Mouse (Mus musculus): ENCODE measurements around the gene Lrr1.
"Not testable (repeated sequence)": the region's sequence is repeated elsewhere in the genome, so short reads cannot be mapped to it uniquely, and the experiment has no call there.

Gene Lrr1

DNA sequence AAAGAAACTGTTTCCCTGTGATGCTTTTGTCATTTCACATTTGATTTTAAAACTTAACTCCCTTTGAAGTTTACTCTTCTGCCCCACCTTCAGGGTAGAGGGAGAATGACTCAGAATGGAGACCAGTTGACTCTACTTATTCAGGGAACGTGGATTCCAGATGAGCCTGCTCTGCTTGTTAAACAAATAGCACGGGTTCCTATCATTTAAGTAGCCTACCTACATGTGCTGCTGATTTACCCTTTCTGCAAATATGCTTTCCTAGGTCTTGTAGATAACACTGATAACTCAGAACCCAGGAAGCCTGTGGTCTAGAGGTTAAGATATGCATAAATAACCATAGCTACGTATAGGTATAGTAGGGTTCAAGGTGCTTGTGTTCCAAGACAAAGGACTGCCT is 3.7 kb upstream of the Lrr1 start:
- no peak for DNase-seq (ENCODE audit: low spot score)

DNA sequence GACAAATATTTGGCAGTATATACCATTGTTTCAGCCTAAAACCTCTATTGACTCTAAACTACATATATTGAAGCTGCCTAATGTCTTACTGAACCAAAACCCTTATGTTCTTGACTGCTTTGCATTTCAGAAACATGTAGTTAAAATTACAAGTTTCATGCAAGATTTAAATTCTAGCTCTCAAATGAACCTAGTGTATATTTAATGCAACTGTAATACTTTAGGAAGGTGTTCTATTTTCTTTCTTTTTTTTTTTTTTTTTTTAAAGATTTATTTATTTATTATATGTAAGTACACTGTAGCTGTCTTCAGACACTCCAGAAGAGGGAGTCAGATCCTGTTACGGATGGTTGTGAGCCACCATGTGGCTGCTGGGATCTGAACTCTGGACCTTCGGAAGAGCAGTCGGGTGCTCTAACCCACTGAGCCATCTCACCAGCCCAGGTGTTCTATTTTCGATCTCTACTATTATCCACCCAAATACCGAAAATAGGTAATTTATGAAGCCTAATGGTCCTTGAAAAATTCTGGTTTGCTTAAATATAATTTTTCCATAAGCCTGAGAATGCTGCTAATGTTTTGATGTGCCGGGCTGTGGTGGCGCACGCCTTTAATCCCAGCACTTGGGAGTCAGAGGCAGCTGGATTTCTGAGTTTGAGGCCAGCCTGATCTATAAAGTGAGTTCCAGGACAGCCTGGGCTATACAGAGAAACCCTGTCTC is 1.6 kb upstream of the Lrr1 start:
- not testable (repeated sequence) for DNase-seq (ENCODE audit: low spot score)

DNA sequence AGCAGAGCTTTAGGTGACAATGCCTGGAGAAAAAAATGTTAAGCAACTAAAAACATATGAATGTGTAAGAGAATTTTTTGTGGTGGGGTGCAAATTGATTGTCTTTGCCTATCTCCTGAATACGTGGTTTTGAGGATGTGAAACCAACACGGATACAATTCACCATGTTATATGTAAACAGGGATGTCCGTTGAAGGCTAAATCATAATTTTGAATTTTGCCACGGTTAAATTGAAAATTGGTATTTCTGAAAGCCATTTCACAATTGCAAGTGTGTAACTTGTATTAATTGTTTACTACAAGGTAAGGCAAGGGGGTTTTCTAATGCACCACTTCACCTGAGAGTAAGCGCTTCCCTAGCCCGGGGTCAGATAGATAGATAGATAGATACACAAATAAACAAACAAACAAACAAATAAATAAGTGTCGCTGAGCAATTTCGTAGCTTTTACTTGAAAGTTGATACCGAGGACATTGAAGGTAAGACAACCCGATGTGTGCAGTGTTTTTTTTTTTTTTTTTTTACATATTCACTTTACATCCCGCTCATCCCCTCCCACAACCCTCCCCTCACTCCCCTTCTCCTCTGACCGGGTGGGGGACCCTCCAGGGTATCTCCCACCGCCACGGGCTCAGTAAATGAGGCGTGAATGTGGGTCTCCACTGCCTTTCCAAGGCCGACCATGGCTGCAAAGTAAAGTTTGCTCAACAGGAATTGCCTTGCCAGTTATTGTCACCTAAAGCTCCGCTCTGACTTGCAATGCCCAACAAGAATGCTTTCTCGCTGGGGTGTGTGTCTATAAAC is 756 bp upstream of the Lrr1 start:
- no peak for DNase-seq (ENCODE audit: low spot score)

DNA sequence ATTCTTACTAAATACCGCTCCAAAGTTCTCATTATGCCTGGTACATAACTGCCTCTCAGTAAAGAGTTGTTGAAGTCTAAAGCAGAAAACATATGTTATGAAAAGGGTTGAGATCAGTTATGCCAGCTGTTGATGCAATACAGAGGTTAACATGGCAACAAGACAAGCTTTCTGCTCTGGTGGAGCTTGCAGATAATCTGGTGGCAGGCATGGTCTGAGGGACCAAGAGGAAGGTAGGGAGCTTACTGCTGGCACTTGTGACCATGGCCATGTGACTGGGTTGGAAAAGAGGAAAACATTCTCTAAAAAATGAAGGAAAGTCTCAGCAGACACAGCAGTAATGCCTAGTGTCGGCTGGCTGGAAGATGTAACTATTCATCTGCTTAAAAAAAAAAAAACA is 2.7 kb downstream of the Lrr1 start:
- DNase-seq (ENCODE audit: low spot score) = no peak

DNA sequence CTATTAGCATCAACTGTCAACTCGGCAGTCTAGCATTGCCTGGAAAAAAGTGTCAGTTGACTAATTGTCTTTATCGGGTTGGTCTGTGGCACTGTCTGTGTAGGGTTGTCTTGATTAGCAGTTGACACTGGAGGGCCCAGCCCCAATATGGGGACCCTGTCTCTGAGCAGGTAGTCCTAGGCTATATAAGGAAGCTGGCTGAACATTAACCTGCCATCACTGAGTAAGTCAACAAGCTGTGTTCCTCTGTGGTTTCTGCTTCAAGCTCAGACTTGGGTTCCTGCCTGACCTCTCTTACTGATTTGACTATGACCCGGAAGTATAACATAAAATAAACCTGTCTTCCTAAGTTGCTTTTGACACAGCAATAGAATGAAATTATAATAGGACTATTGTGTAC is 7.4 kb downstream of the Lrr1 start:
- DNase-seq (ENCODE audit: low spot score) = no peak

DNA sequence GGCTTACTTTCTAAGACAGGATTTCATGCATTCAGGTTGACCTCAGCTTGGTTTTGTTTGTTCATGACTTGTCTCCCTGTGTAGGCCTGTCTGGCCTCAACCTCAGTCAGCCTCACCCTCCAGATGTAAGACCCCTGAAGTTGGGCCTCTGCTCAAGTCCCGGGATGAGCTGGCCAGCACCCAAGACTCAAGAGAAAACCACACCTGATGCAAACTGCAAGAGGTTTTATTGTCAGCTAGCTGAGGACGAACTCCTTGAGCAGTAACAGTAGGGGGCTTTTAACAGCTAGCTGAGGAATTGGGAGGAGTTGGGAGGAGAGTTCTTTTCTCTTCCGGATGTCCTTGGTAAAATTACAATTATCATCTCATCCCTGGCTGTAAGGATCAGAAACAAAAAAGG is 8.9 kb downstream of the Lrr1 start:
- no peak for DNase-seq (ENCODE audit: low spot score)

DNA sequence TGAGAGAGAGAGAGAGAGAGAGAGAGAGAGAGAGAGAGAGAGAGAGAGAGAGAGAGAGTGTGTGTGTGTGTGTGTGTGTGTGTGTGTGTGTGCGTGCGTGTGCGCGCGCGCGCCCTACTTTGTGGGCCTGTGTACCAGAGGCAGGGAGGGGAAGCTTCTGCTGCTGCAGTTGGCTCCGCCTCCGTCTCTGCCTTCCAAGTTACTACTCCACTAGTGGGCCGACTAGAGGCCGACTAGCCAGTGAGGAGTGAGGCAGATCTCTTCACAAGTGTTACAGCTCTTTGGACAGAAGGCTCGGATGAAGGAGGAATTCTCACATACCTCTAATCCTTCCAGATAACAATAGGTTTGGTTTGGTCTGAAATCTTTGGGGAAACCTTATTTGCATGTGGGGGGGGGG is 10.8 kb downstream of the Lrr1 start:
- no peak for DNase-seq (ENCODE audit: low spot score)

DNA sequence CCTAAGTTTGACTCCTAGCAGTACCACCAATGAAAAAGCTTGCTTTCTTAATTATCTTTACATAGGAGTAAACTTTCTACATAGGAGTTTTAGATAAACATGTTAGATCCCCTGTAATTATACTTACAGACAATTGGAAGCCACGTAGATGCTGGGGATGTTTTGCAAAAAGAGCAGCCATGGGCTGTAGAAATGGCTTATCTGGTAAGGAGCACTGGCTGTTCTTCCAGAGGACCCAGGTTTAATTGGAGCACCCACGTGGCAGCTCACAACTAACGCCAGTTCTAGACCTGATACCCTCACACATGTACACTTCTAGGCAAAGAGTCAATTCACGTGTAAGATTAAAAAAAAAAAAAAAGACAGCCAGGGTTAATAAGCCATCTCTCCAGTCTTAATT is 13.2 kb downstream of the Lrr1 start:
- no peak for DNase-seq (ENCODE audit: low spot score)

DNA sequence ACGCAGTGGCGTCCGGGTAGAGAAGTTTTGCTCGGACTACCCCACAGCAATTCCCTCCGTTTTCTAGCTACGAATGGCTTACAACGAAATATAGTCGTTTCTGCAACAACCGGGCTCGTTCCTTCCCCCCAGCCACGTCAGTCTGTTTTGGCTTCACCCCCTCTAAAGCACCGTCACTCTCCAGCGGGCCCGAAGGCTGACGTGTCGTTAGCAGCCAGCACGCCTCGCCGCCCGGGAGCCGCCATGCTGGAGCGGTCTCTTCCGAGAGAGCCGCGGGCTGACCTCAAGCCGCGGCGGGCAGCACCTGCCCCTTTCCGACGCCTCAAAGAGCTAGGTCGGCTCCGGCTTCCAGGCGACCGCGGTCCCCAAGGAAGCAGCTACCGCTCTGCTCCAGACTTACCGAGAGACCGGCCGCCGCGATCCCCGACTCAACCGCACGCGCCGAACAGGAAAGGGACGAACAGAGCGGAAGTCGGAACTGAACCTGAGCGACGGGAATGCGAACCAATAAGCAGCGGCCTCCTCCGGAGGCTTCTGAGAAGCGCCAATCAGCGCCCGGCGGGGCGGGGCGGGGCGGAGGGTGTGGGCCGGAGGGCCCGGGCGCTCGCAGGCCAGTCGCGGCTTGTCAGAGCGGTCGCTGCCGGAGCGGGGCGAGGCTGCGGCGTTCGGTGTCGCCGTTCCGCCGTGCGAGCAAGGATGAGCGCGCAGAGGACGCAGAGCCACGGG is 15.1 kb downstream of the Lrr1 start, which contains the start of the genes Rpl36al and Mgat2:
Gene Rpl36al (minus strand): TSS at position 501 of the 726 bp plus-strand sequence.
Gene Mgat2 (plus strand): TSS at position 575 of the 726 bp plus-strand sequence.
- DNase-seq (ENCODE audit: low spot score) = peak; percentile 98

DNA sequence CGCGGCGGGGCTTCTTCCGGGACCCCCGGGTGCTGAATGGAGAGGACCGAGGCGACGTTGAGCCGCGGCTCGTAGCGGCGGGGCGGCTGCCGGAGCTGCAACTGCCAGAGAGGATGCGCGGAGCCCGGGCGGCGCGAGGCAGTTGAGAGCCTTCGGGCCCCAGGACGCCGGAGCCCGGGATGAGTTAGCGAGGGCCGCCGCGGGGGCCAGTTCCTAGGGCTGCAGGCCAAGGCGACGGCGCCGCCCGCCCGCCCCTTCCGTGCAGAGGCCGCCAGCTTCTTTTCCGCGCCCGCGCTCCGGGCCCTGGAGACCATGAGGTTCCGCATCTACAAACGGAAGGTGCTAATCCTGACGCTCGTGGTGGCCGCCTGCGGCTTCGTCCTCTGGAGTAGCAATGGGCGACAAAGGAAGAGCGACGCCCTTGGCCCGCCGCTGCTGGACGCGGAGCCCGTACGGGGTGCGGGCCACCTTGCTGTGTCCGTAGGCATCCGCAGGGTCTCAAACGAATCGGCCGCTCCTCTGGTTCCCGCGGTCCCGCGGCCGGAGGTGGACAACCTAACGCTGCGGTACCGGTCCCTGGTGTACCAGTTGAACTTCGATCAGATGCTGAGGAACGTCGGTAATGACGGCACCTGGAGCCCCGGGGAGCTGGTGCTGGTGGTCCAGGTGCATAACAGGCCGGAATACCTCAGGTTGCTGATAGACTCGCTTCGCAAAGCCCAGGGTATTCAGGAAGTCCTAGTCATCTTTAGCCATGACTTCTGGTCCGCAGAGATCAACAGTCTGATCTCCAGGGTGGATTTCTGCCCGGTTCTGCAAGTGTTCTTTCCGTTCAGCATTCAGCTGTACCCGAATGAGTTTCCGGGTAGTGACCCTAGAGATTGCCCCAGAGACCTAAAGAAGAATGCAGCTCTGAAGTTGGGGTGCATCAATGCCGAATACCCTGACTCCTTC is 16.0 kb downstream of the Lrr1 start:
- DNase-seq (ENCODE audit: low spot score) = no peak

DNA sequence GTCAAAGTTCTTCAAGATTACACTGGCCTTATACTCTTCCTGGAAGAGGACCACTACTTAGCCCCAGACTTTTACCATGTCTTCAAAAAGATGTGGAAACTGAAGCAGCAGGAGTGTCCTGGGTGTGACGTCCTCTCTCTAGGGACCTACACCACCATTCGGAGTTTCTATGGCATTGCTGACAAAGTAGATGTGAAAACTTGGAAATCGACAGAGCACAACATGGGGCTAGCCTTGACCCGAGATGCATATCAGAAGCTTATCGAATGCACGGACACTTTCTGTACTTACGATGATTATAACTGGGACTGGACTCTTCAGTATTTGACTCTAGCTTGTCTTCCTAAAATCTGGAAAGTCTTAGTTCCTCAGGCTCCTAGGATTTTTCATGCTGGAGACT is 16.8 kb downstream of the Lrr1 start:
- no peak for DNase-seq (ENCODE audit: low spot score)

DNA sequence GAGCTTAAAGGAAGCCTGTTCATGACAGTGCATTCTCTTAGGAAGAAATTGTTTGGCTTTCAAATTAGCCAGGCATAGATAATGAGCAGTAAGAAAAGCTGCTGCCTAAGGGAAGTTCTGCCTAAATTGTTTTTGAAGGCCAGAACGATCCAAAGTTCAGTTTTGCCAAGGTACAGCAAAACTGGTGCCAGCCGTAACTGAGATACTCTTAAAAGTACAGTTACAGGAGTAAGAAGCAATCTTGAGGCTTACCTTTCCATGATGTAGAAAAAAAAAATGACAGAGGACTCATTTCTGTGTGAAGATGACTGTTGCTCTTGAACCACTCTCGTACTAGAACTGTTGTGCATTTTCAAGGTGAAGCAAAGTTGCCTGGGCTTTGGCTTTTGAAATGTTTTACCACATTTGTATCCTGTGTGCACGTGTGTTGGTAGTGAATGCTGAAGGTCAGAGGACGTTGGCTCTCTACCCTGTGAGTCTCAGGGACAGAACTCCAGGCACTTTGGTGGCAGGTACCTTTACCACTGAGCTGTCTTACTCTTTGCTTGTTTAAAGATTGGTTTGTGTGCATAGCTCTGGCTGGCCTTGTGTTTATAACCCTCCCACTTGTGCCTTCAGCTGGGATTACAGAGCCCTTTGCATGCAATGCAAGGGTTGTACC is 18.3 kb downstream of the Lrr1 start:
- DNase-seq (ENCODE audit: low spot score) = no peak

DNA sequence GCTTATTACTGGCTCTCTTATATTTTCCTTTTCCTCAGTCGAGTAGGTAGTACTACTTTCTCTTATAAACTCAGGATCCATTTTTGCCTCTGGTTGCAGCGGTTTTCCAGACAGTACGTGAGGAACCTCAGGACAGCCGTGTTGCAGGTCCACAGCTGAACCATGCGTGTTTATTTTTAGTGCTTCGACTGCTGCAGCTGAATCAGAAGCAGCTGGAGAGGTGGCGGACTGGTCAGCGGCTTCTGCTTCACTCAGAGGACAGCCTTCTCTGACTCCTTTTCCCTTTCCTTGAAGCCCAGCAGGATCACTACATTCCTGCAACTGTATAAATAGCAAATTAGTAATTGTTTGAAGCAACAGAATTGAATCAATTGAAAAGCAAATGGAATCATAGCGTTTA is 21.5 kb downstream of the Lrr1 start:
- no peak for DNase-seq (ENCODE audit: low spot score)

DNA sequence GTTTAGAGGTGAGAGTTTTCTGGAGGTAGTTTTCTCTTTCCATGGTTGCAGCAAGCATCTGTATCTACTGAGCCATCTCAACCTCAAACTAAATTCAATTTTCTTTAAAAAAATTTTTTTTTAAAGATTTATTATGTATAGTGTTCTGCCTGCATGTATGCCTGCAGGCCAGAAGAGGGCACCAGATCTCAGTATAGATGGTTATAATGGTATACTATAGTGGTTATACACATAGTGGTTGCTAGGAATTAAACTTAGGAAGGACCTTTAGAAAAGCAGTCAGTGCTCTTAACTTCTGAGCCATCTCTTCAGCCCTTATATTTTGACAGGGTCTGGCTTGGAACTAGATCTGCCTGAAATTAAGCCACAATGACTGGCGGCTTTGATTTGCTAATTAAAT is 21.9 kb downstream of the Lrr1 start:
- DNase-seq (ENCODE audit: low spot score) = no peak

DNA sequence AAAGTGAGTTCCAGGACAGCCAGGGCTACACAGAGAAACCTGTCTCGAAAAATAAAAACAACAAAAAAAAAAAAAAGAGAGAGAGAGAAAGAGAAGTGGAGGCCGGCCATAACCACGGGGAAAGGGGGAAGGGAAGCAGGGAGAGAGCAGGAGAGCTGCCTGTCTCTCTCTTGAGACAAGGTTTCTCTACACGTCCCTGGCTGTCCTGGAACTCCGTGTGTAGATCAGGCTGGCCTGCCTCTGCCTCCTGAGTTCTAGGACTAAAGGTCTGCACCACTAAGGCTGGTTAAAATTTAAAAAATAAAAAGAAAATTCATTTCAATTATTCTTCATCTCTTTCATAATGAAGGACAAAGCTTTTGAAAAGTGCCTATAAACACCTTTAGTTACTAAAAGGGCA is 22.8 kb downstream of the Lrr1 start:
- DNase-seq (ENCODE audit: low spot score) = no peak

DNA sequence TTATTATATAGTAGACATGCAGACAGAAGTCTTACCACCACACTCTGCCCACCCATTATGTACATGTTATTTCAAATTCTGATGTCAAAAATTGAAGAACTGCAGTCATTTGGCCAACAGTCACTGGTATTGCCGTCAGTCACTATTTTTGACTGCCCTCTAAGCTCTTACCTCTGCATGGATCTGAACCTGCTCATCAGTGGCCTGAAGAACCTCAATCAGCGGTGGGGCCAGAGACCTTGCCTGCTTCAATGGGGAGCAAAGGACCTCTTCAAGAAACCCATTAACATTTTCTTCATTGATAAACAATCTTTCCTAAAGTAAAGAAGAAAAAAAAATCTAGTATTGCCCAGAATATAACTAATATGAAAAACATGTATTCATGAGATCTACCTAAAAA is 24.0 kb downstream of the Lrr1 start:
- DNase-seq (ENCODE audit: low spot score) = no peak

DNA sequence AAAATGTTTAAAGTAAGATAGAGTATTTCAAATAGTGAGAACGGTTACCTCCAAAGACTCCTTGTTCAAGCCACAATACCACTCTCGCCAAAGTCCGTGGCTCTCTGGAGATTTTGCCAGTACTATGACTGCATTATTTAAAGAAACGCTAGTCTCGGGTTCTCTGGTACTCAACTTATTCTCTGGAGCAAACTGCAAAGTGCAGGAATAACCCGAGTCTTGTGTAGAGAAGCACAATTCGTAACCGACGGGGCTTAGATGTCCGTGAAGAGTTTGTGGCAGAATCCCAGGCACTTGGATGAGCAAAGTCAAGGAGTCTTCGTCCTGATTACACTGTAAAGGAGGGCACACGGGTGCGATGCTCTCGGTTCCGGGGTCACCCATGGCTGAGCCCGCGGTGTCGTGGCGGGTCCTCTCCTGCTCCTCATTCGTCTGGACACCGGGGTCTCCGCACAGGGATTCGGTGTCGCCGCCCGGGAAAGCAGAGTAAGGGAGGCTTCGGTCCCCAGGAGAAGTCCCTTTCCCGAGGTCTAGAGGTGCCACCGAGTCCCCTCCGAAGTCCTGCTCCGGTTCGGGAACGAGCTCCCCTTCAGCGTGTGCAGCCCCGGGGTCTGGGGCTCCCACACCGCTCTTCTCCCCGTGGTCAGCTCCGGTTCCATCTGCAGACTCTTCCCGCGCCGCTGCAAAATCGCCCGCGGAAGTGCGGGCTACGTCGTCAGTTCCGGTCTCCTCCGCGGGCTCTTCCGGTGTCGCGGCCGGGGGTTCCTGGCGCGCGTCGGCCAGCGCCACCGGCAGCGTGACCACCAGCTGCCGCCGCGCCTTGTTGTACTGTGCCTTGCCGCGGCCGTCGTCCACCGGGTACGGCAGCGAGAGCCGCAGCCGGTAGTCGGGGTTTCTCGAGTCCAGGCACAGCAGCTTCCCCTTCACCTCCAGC is 28.1 kb downstream of the Lrr1 start, which contains the start of gene Gm49383:
Gene Gm49383 (minus strand): TSS at position 661 of the 934 bp plus-strand sequence.
- no peak for DNase-seq (ENCODE audit: low spot score)

DNA sequence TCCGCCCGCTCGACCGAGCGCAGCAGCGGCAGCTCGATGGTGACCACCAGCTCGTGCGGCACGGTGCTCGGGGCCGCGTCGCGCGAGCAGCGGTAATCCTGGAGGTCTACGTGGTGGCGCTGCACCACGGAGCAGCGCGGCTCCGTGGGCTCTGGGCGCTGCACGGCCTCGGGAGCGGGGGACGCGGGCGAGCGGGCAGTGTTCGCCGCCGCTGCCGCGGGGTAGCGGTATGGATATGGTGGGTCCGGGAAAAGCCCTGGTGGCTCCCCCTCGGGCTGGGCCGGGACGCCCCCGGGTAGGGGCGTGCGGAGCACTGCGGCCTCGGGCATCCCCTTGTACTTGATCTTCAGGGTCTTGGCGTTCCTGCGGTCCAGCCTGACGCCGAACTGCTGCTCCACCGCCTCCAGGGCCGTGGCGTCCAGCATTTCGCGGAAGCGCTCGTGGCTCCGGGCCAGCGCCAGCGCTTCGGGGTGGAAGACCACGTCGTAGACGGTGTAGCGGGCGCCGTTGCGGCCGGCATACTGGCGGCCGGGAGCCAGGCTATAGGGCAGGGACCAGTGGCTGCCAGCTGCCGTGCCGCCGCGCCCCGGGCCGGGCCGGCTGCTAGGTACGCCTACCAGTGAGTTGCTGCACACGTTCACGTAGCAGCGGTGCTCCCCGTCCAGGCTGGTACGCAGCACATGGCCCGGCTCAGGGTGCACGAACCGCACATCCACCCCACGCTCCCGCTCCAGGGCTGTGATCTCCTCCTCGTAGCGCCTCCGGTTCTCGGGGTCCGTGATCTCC is 29.0 kb downstream of the Lrr1 start:
- no peak for DNase-seq (ENCODE audit: low spot score)

DNA sequence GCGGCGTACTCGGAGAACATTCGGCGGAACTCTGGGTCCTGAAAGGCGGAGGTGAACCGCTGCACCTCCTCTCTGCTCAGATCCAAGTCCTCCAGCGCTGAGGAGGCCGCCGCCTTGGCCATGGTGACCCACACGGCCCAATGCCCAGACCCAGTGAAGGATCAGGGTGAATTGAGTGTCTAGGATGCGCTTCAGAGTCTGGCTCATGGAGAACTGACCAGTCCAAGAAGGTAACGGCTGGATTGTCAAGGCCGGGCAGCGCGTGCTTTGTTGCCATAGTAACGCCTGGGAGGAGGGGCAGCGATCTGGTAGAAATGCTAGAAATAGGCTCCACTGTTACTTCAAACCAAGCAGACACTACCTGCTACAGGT is 29.5 kb downstream of the Lrr1 start, which contains the start of gene Dnaaf2:
Gene Dnaaf2 (minus strand): TSS at position 266 of the 372 bp plus-strand sequence.
- no peak for DNase-seq (ENCODE audit: low spot score)

Measured in urinary bladder, postnatal 10 days (tissue).